Mouse (Mus musculus) urinary bladder, postnatal 25 days (tissue): ENCODE measurements around the gene Bcl2a1d.
"Not testable (repeated sequence)": the region's sequence is repeated elsewhere in the genome, so short reads cannot be mapped to it uniquely, and the experiment has no call there.

Source experiments
- DNase-seq: peaks from one replicate; pipeline ENCODE4 v3.0.0; 2022; ENCODE audit warnings: low spot score

The Bcl2a1d gene

GRCm38 (mm10) chr9:88731728-88732127 lies at the start of gene Bcl2a1d:
Gene Bcl2a1d (minus strand): TSS chr9:88731914.
- not testable (repeated sequence) for DNase-seq

DNA sequence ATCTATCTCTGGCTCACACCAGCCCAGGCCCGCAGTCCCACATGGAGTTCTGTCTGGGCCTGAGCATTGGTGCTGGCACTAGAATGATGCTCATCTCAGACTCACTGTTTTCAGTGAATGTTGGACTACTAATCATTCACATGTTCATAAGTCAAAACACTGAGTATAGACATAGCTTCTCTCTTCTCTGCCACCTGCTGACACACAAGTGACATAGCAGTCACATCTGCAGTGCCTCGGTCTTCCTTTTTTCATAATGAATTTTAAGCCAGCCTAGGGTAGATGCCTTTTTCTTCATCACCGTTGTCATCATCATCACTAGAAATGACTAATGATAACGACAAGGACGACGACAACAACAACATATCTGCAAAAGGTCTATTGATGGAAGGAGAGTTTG lies 38.5 kb upstream of the Bcl2a1d start:
- not testable (repeated sequence) for DNase-seq

DNA sequence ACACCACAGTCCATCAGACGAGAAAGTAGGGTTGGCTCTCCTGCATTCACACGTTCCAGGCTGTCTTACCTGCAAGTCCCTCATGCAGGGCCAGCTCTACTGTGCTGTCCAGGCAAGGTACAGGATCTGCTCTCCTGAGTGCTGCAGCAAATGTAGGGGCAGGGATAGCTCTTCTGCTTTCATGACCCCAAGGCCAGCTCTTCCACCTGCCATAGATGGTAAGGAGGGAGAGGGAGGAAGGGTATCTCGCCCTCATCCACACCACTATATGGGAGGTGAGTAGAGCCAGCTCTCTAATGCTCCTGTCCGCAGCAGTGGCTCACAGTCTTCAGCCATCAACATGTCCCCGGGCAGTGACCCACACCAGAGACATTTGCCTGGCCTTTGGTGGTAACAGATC lies 37.8 kb upstream of the Bcl2a1d start:
- DNase-seq = not testable (repeated sequence)

GRCm38 (mm10) chr9:88746687-88747086 lies 15.0 kb upstream of the Bcl2a1d start:
- not testable (repeated sequence) for DNase-seq

GRCm38 (mm10) chr9:88746046-88746445 lies 14.3 kb upstream of the Bcl2a1d start:
- DNase-seq = not testable (repeated sequence)

GRCm38 (mm10) chr9:88735289-88735688 lies 3.6 kb upstream of the Bcl2a1d start:
- not testable (repeated sequence) for DNase-seq

- not testable (repeated sequence) for DNase-seq
Measured at GRCm38 (mm10) chr9:88733182-88733581, 1.5 kb upstream of the Bcl2a1d start.

- DNase-seq = not testable (repeated sequence)
Measured at GRCm38 (mm10) chr9:88732334-88732733, 620 bp upstream of the Bcl2a1d start.

DNA sequence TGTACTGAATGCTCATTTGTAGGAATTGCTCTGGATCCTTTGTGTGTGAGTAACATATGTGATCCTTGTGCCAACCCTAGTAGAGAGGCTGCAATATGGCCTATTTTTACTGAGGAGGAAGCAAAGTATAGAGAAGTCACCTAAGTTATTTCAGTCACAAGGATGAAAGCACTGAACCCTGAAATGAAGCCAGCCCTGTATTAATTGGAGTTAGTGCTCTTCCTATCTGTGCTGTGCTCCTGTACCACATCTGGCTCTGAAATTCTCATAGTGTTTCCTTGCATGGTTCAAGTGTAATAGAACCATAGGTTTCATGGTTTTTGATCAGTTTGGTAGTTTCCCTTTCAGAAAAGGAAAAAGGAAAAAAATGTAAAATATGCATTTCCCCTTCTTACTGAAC lies 3.4 kb downstream of the Bcl2a1d start:
- not testable (repeated sequence) for DNase-seq

DNA sequence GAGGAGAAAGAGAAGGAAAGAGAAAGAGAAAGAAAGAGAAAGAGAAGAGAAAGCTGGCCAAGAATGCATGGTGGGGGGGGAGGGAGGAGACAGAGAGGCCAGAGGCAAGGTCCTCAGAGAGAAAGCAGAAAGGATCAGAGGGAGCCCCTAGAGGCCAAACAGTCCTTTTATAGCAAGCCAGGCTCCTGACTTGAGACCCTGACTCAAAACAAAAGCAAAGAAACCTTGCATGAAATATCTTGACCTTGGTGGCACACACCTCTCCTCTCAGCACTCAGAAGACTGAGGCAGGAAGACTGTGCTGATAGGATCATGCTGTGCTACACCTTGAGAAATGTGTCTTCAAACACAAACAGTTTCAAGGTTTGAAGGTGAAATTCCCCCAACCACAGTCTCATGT lies 10.1 kb downstream of the Bcl2a1d start:
- not testable (repeated sequence) for DNase-seq

GRCm38 (mm10) chr9:88719989-88720537 lies 11.7 kb downstream of the Bcl2a1d start, which contains the start of gene Mthfsl:
Gene Mthfsl (minus strand): TSS chr9:88720296.
- peak; percentile 13 for DNase-seq

DNA sequence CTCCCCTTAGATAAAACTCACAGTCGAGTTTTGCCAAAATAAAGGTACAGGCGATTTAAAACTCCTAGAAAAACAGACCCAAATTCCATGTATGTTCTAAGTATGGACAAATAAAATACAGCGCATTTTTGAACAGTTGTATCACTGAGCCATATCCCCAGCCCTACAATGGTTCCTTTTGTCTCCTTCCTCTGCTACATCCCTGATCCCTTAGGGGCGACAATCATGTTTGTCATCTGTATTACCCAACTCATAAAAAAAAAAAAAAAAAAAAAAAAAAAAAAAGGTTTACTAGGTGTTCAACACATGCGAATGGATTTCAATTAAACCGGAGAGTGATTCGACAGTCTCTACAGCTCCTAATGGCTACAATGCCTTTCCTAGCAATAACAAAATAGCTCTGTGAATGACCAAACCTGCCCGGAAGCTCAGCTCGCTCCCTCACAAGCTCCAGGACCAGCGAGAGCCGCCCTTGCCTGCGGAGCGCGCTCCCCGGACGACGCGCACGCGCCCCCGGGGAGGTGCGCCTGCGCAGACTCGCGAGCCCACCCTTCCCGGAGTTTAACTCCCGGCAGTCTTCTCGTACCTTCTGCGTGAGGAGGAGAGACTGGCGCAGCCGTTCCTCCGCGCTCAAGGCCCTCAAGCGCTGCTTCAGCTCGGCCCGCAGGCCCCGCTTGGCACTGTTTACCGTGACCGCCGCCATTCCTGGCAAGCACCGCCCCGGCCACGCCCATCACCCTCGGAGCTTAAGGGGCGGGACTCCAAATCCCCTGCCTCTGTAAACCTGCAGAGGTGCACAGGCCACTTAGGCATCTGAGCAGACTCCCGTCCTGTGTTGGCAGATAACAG lies 12.4 kb downstream of the Bcl2a1d start:
- not testable (repeated sequence) for DNase-seq

DNA sequence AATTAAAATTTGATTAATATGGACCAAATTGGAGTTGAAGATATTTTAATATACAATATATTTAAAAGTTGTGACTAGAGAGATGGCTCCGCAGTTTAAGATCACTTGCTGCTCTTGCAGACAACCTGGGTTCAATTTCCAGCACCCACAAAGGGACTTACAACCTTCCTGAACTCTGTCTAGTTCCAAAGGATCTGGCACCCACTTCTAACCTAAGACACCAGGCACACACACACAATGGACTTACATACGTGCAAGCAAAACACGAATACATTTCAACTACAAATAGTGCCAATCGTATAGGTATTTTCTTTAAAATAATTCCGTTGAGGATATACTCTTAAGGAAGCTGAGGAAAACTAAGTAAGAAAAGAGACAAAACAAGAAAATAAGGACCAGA lies 13.1 kb downstream of the Bcl2a1d start:
- not testable (repeated sequence) for DNase-seq

DNA sequence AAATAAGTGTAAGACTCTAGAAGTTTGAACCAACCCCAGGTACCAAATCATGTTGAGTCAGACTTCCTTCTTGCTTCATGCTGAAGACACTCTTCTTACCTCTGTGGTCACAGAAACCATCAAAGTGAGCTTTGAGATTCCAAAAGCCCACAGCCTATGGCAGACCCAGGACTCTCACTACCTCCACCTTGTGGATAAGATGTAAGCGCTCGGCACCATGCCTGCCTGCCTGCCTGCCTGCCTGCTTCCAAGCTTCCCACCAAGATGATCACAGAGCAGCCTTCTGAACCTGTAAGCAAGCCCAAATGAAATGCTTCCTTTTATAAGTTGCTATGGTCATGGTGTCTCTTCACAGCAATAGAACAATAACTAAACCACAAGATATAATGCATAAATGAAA lies 13.6 kb downstream of the Bcl2a1d start:
- DNase-seq = not testable (repeated sequence)

DNA sequence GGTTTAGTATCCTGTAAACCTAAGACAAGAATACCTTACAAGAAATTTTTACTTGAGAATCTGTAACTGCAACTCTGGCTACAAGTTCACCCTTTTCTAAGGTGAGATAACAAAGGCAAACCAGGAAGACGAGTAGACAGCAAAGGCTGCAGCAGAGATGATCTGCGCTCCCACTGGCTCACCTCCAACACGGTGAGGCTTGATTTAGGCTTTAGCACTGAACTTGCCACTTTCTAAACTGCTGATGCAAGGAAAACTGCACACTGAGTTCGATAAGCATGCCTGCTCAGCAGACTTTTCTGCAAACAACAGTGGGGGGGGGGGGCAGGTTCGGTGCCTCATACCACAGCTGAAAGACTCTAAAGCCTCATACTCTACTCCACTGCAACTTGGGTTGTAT lies 17.2 kb downstream of the Bcl2a1d start:
- not testable (repeated sequence) for DNase-seq

GRCm38 (mm10) chr9:88712164-88712749 lies 19.5 kb downstream of the Bcl2a1d start:
- not testable (repeated sequence) for DNase-seq

DNA sequence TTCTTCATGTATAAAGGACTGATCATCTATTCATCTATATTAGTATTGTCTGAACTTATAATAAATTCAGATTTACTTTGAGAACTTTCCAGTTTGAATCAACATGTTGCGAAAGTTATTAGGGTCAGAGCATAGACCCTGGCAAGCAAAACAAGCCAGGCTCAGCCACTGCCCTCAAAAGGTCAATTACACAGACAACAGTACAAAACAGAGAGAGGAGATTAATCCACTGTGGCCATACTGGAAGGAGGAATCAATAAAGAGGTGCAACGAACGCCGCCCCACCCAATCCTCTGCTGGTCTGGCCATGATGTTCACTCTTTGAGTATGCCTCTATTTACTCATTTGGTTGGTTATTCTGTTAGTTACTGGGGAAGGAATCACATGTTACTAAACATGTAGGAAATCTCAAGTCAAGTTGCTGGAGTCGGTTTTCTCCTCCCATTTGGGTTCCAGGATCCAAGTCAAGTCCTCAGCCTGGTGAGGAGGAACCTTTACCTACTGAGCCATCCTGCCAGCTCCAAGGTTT lies 20.7 kb downstream of the Bcl2a1d start:
- not testable (repeated sequence) for DNase-seq

- not testable (repeated sequence) for DNase-seq
Measured at GRCm38 (mm10) chr9:88710439-88710838, 21.3 kb downstream of the Bcl2a1d start.

DNA sequence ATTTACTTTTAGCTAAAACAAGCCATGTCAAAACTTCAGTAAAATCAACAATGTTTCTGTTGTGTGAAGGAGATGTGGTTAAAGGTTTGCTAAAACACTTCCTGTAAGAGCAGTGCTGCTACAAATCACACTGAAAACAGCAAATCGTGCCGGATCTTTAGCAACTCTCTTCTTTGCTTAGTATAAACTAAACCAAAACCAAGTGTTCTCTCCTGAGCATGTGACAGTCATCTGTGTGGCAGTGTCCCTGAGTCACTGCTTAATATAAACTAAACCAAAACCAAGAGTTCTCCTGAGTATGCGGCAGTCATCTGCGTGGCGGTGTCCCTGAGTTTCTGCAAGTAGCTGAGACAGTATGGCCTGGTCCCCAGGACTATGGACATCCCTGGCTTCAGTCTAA lies 21.9 kb downstream of the Bcl2a1d start:
- DNase-seq = not testable (repeated sequence)

DNA sequence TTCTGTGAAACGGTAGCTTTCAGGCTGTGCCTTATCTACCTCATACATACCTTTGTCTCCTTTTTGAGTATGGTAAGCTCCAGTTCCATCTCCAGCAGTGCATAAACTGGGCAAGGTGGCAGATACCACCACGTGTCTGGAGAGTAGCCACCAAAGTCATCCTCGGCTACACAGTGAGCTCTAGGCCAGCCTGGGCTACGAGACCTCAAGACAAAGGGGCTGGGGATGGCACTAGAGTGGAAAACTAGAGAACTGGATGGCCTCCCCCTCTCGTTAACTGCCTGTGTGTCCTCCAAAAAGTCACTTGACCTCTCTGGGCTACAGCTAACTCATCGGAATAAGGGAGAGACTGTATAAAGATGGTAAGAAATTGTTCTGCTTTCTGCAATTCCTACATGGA lies 22.4 kb downstream of the Bcl2a1d start:
- DNase-seq = no peak

DNA sequence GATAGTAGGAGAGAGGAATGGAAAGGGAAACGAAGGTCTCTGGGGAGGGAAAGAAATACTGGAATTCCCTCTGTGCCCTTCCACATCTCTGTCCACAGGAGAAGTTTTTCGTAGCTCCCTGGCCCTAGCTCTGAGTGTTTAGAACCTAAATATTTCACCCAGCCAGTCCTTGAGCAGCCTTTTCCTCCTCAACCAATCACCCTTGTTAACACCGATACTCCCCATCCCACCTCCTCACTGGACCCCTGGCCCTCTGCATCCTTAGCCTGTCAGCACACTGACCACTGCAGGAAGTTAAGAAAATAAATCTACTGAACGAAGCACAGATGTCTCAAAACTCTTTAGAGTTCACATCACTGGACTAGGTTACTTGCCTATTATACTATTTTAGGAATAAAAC lies 25.0 kb downstream of the Bcl2a1d start:
- no peak for DNase-seq

DNA sequence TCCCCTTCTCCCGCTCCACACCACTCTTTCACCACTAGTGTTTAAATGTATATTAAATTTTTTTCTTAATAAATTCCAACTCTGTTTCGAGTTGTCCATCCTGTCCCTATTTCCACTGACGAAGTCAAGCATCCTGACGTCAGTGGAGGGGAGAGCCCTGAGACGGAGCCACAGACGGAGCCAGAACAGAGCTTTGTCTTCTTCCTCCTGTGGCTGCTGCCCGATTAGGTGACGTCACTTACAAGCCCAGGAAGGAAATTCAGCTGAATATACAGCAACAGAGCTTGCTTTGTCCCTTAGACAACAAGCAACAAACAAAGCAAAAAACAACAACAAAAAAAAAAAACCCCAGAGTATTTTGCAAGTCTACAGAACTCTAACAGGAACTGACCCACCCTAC lies 26.6 kb downstream of the Bcl2a1d start:
- DNase-seq = not testable (repeated sequence)

GRCm38 (mm10) chr9:88698746-88699145 lies 33.0 kb downstream of the Bcl2a1d start:
- DNase-seq = not testable (repeated sequence)
